Mouse (Mus musculus) CH12.LX (cell line): ENCODE measurements at regions not wholly inside any gene's neighbourhood (a gene's known extent, or its start where the extent isn't known, plus 50 kb on each side); places are given as distances from the start of the nearest gene placed in this dataset.

ENCODE experiments used
- BHLHE40 ChIP-seq: IDR thresholded peaks from 2 replicates; pipeline ENCODE4 v1.6.1; 2011; ENCODE audit warnings: mild to moderate bottlenecking, low read depth, low read length, improper control_type of control experiment
- CTCF ChIP-seq, 2 experiments: IDR thresholded peaks in 1 of 2; conservative IDR thresholded peaks in 1 of 2; 2 replicates each; pipeline ENCODE4 v1.5.1; 2011 to 2012; ENCODE audit warnings: low read depth in 2 of 2, low read length in 2 of 2, improper control_type of control experiment in 1 of 2, inconsistent platforms in 1 of 2, mild to moderate bottlenecking in 1 of 2, moderate library complexity in 1 of 2
- EP300 ChIP-seq: IDR thresholded peaks from 2 replicates; pipeline ENCODE4 v1.6.1; 2011; ENCODE audit warnings: low read length, improper control_type of control experiment
- JUN ChIP-seq: IDR thresholded peaks from 2 replicates; pipeline ENCODE4 v1.6.1; 2011; ENCODE audit warnings: low read depth, mild to moderate bottlenecking, low read length, improper control_type of control experiment, moderate library complexity; ENCODE audit not compliant: insufficient read depth
- MAX ChIP-seq: IDR thresholded peaks from 2 replicates; pipeline ENCODE4 v1.6.1; 2011; ENCODE audit warnings: low read length, improper control_type of control experiment
- MXI1 ChIP-seq: IDR thresholded peaks from 2 replicates; pipeline ENCODE4 v1.6.1; 2011; ENCODE audit warnings: mild to moderate bottlenecking, low read depth, low read length, improper control_type of control experiment
- NRF1 ChIP-seq: IDR thresholded peaks from 2 replicates; pipeline ENCODE4 v1.6.1; 2014; ENCODE audit warnings: low read depth, mild to moderate bottlenecking, inconsistent platforms, low read length, improper control_type of control experiment, moderate library complexity
- POLR2A ChIP-seq: IDR thresholded peaks from 2 replicates; pipeline ENCODE4 v1.6.1; 2011; ENCODE audit warnings: low read depth, mild to moderate bottlenecking, improper control_type of control experiment, low read length
- RCOR1 ChIP-seq: conservative IDR thresholded peaks from 2 replicates; pipeline ENCODE4 v1.6.1; 2012; ENCODE audit warnings: low read depth, mild to moderate bottlenecking, inconsistent platforms, low read length, improper control_type of control experiment

DNA sequence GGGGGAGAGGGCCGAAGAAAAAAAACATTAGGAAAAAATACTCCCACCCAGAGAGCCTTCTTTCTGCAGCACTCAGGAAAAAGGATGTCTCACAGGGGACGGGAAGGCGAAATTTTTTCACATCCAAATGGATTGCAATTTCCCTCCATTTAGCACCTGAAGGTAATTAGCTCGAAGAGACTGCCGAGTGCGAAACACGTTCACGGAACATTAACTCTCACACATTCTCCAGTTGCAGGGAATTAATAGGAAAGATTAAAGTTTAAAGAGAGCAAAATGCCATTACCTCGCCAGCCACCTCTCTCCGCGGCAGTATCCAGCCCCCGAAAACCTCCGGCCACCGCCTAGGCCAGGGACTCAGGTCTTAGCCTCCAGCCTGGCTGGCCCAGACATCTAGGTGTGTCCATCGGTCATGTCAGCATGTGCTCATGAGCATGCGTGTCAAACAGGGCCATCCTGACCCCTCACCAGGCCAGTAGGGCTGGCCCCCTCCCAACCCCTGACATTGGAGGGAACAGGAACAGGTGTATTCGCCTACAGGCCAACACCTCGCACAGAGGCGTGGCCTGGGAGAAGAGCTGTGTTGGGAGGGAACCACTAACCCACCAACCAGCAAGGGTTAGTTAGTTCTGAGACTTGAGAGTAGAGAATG is 68.8 kb downstream of the Hif1an start:
- TF ChIP-seq CTCF (conservative IDR thresholded peaks at IDR 0.05 in 1 of 2, IDR thresholded peaks at IDR 0.05 in 1 of 2; ENCODE audit: low read depth in 2 of 2, low read length in 2 of 2) (no peak), MAX (no peak), MXI1 (no peak), RCOR1 (no peak), EP300 (no peak), NRF1 (no peak), POLR2A (no peak), JUN (no peak), BHLHE40 (no peak)
